Mouse (Mus musculus): ENCODE measurements around the gene Mpeg1. TPM values are rescaled to one million over a fixed set of nuclear protein-coding genes. Genes with fewer than 3 reads are reported as not detected.

Mpeg1 gene
- polyA plus RNA-seq, 1 experiment from 2014 or later, result 1.3 TPM

GRCm38 (mm10) chr19:12463722-12464035 lies 3.1 kb downstream of the Mpeg1 start:
- DNase-seq (ENCODE audit: low spot score) (no peak), ATAC-seq (ENCODE audit: low FRiP score) (no peak)
- no peak overlapping the region for H3K4me2 ChIP-seq (replicated peaks)
- H3K9ac ChIP-seq, result no peak overlapping the region
- H3K27ac ChIP-seq, result no peak overlapping the region
- no peaks in the 10 kb centered on the region for H3K9me3 ChIP-seq (ENCODE audit: control insufficient read depth, low read length)
- H3K36me3 ChIP-seq (replicated peaks; ENCODE audit: control insufficient read depth, insufficient read depth), result peaks cover 13% of the 10 kb centered on the region
- no peaks in the 10 kb centered on the region for H3K27me3 ChIP-seq (ENCODE audit: control insufficient read depth, insufficient read depth, low read length)
- no peaks in the 10 kb centered on the region for H3K4me1 ChIP-seq (replicated peaks; ENCODE audit: control insufficient read depth, insufficient read depth, low read length)
- WGBS, result 47% methylated on average over 1 of the region's 1 CpGs
- no peak overlapping the region for H3K4me3 ChIP-seq (replicated peaks; ENCODE audit: low read length)

- Histone ChIP-seq H3K4me2 (replicated peaks) (no peak overlapping the region), H3K27me3 (ENCODE audit: control insufficient read depth, insufficient read depth, low read length) (no peaks in the 10 kb centered on the region), H3K4me1 (replicated peaks; ENCODE audit: control insufficient read depth, insufficient read depth, low read length) (no peaks in the 10 kb centered on the region), H3K27ac (no peak overlapping the region), H3K36me3 (replicated peaks; ENCODE audit: control insufficient read depth, insufficient read depth) (peaks cover 18% of the 10 kb centered on the region), H3K9me3 (ENCODE audit: control insufficient read depth, low read length) (no peaks in the 10 kb centered on the region), H3K9ac (no peak overlapping the region), H3K4me3 (replicated peaks; ENCODE audit: low read length) (no peak overlapping the region)
- DNase-seq (ENCODE audit: low spot score) (no peak), ATAC-seq (ENCODE audit: low FRiP score) (no peak)
- 80% methylated on average over 5 of the region's 5 CpGs for WGBS
Measured at GRCm38 (mm10) chr19:12464127-12464526, 3.5 kb downstream of the Mpeg1 start.

- ATAC-seq (ENCODE audit: low FRiP score), result no peak
- WGBS, result 79% methylated on average over 4 of the region's 4 CpGs
- H3K36me3 ChIP-seq (replicated peaks; ENCODE audit: control insufficient read depth, insufficient read depth), result peaks cover 23% of the 10 kb centered on the region
Measured at GRCm38 (mm10) chr19:12464674-12465073, 4.1 kb downstream of the Mpeg1 start.

GRCm38 (mm10) chr19:12465530-12466144 lies 5.1 kb downstream of the Mpeg1 start:
- Histone ChIP-seq H3K27ac (no peak overlapping the region), H3K36me3 (replicated peaks; ENCODE audit: control insufficient read depth, insufficient read depth) (peaks cover 27% of the 10 kb centered on the region), H3K4me1 (replicated peaks; ENCODE audit: control insufficient read depth, insufficient read depth, low read length) (no peaks in the 10 kb centered on the region), H3K4me2 (replicated peaks) (no peak overlapping the region), H3K4me3 (replicated peaks; ENCODE audit: low read length) (no peak overlapping the region), H3K9ac (no peak overlapping the region), H3K27me3 (ENCODE audit: control insufficient read depth, insufficient read depth, low read length) (no peaks in the 10 kb centered on the region), H3K9me3 (ENCODE audit: control insufficient read depth, low read length) (no peaks in the 10 kb centered on the region)
- WGBS, result 89% methylated on average over 10 of the region's 10 CpGs
- no peak for ATAC-seq (ENCODE audit: low FRiP score)
- no peak for DNase-seq (ENCODE audit: low spot score)

More at GRCm38 (mm10) chr19:12464674-12465073, 4.1 kb downstream of the Mpeg1 start:
- no peak overlapping the region for H3K4me3 ChIP-seq (replicated peaks; ENCODE audit: low read length)
- H3K4me1 ChIP-seq (replicated peaks; ENCODE audit: control insufficient read depth, insufficient read depth, low read length), result no peaks in the 10 kb centered on the region
- H3K27ac ChIP-seq, result no peak overlapping the region
- H3K27me3 ChIP-seq (ENCODE audit: control insufficient read depth, insufficient read depth, low read length), result no peaks in the 10 kb centered on the region
- no peak overlapping the region for H3K4me2 ChIP-seq (replicated peaks)
- no peak for DNase-seq (ENCODE audit: low spot score)
- H3K9me3 ChIP-seq (ENCODE audit: control insufficient read depth, low read length), result no peaks in the 10 kb centered on the region
- H3K9ac ChIP-seq, result no peak overlapping the region

- Histone ChIP-seq H3K4me2 (replicated peaks) (no peak overlapping the region), H3K4me1 (replicated peaks; ENCODE audit: control insufficient read depth, insufficient read depth, low read length) (no peaks in the 10 kb centered on the region), H3K9ac (no peak overlapping the region), H3K27me3 (ENCODE audit: control insufficient read depth, insufficient read depth, low read length) (no peaks in the 10 kb centered on the region), H3K27ac (no peak overlapping the region), H3K4me3 (replicated peaks; ENCODE audit: low read length) (no peak overlapping the region), H3K9me3 (ENCODE audit: control insufficient read depth, low read length) (no peaks in the 10 kb centered on the region), H3K36me3 (replicated peaks; ENCODE audit: control insufficient read depth, insufficient read depth) (peaks cover 31% of the 10 kb centered on the region)
- WGBS, result 35% methylated on average over 7 of the region's 7 CpGs
- peak; percentile 61 for DNase-seq (ENCODE audit: low spot score)
- peak; percentile 31; the same call in 1 of the 2 replicates for ATAC-seq (ENCODE audit: low FRiP score)
Measured at GRCm38 (mm10) chr19:12466204-12466603, 5.6 kb downstream of the Mpeg1 start.

- Histone ChIP-seq H3K4me2 (replicated peaks) (no peak overlapping the region), H3K4me1 (replicated peaks; ENCODE audit: control insufficient read depth, insufficient read depth, low read length) (no peaks in the 10 kb centered on the region), H3K9me3 (ENCODE audit: control insufficient read depth, low read length) (no peaks in the 10 kb centered on the region), H3K9ac (no peak overlapping the region), H3K4me3 (replicated peaks; ENCODE audit: low read length) (no peak overlapping the region), H3K27me3 (ENCODE audit: control insufficient read depth, insufficient read depth, low read length) (no peaks in the 10 kb centered on the region), H3K27ac (no peak overlapping the region), H3K36me3 (replicated peaks; ENCODE audit: control insufficient read depth, insufficient read depth) (peaks cover 41% of the 10 kb centered on the region)
- DNase-seq (ENCODE audit: low spot score) (no peak), ATAC-seq (ENCODE audit: low FRiP score) (no peak)
- 80% methylated on average over 5 of the region's 5 CpGs for WGBS
Measured at GRCm38 (mm10) chr19:12467436-12467835, 6.9 kb downstream of the Mpeg1 start.

- WGBS, result 55% methylated on average over 3 of the region's 3 CpGs
- no peaks in the 10 kb centered on the region for H3K9me3 ChIP-seq (ENCODE audit: control insufficient read depth, low read length)
- no peak overlapping the region for H3K4me2 ChIP-seq (replicated peaks)
- DNase-seq (ENCODE audit: low spot score) (no peak), ATAC-seq (ENCODE audit: low FRiP score) (no peak)
- H3K4me1 ChIP-seq (replicated peaks; ENCODE audit: control insufficient read depth, insufficient read depth, low read length), result peaks cover 6% of the 10 kb centered on the region
- H3K27me3 ChIP-seq (ENCODE audit: control insufficient read depth, insufficient read depth, low read length), result no peaks in the 10 kb centered on the region
- no peak overlapping the region for H3K4me3 ChIP-seq (replicated peaks; ENCODE audit: low read length)
- no peak overlapping the region for H3K9ac ChIP-seq
- H3K27ac ChIP-seq, result no peak overlapping the region
- H3K36me3 ChIP-seq (replicated peaks; ENCODE audit: control insufficient read depth, insufficient read depth), result peaks cover 78% of the 10 kb centered on the region
Measured at GRCm38 (mm10) chr19:12471866-12472265, 11.3 kb downstream of the Mpeg1 start.

- Histone ChIP-seq H3K27me3 (ENCODE audit: control insufficient read depth, insufficient read depth, low read length) (no peaks in the 10 kb centered on the region), H3K4me3 (replicated peaks; ENCODE audit: low read length) (no peak overlapping the region), H3K36me3 (replicated peaks; ENCODE audit: control insufficient read depth, insufficient read depth) (peaks cover 79% of the 10 kb centered on the region), H3K9me3 (ENCODE audit: control insufficient read depth, low read length) (no peaks in the 10 kb centered on the region), H3K27ac (no peak overlapping the region), H3K4me2 (replicated peaks) (no peak overlapping the region), H3K9ac (no peak overlapping the region), H3K4me1 (replicated peaks; ENCODE audit: control insufficient read depth, insufficient read depth, low read length) (peaks cover 6% of the 10 kb centered on the region)
- DNase-seq (ENCODE audit: low spot score) (no peak), ATAC-seq (ENCODE audit: low FRiP score) (no peak)
- WGBS, result 86% methylated on average over 5 of the region's 5 CpGs
Measured at GRCm38 (mm10) chr19:12472381-12472976, 11.9 kb downstream of the Mpeg1 start.

- 82% methylated on average over 4 of the region's 4 CpGs for WGBS
- H3K9me3 ChIP-seq (ENCODE audit: control insufficient read depth, low read length), result no peaks in the 10 kb centered on the region
- no peak overlapping the region for H3K9ac ChIP-seq
- H3K36me3 ChIP-seq (replicated peaks; ENCODE audit: control insufficient read depth, insufficient read depth), result peaks cover 83% of the 10 kb centered on the region
- no peak overlapping the region for H3K4me3 ChIP-seq (replicated peaks; ENCODE audit: low read length)
- H3K27ac ChIP-seq, result no peak overlapping the region
- ATAC-seq (ENCODE audit: low FRiP score), result no peak
- H3K4me2 ChIP-seq (replicated peaks), result no peak overlapping the region
- no peaks in the 10 kb centered on the region for H3K27me3 ChIP-seq (ENCODE audit: control insufficient read depth, insufficient read depth, low read length)
- H3K4me1 ChIP-seq (replicated peaks; ENCODE audit: control insufficient read depth, insufficient read depth, low read length), result peaks cover 9% of the 10 kb centered on the region
- no peak for DNase-seq (ENCODE audit: low spot score)
Measured at GRCm38 (mm10) chr19:12473201-12473641, 12.6 kb downstream of the Mpeg1 start.
